In genomic region chr3:131917734-131918534, GRCm38 (mm10) we compare ENCODE assay signal across 18 mouse cellular contexts.
"Had no signal": no experiment of that assay in that cellular context is flagged by ENCODE, and none has a peak within 500 bp of the region (broad histone marks: within the 10 kb centered on the region; RNA-seq: fewer than 3 reads in every experiment).

No protein-coding gene starts in this region.

- H3K4me1 ChIP-seq: liver, embryonic 12.5 days; liver, embryonic 15.5 days; lung, embryonic 15.5 days; megakaryocyte, embryonic 14.5 days; midbrain, embryonic 10.5 days had no signal

- H3K4me2 ChIP-seq: limb, embryonic 13.5 days; liver, embryonic 12.5 days; liver, embryonic 15.5 days; lung, embryonic 15.5 days had no signal

- ATAC-seq: liver, embryonic 12.5 days; midbrain, embryonic 16.5 days had no signal

- H3K27me3 ChIP-seq: limb, embryonic 13.5 days; liver, embryonic 12.5 days; liver, embryonic 15.5 days; lung, embryonic 15.5 days; megakaryocyte, embryonic 14.5 days had no signal

- H3K27ac ChIP-seq: kidney, postnatal 0 days; layer of hippocampus, adult 2 months; limb, embryonic 10.5 days; limb, embryonic 13.5 days; liver, embryonic 12.5 days; liver, embryonic 15.5 days; lung, embryonic 15.5 days; midbrain, embryonic 10.5 days had no signal

- H3K9ac ChIP-seq: limb, embryonic 13.5 days; liver, embryonic 12.5 days; liver, embryonic 15.5 days; lung, embryonic 15.5 days had no signal

- H3K4me3 ChIP-seq: layer of hippocampus, adult 2 months; limb, embryonic 10.5 days; limb, embryonic 13.5 days; liver, embryonic 12.5 days; liver, embryonic 15.5 days; lung, embryonic 15.5 days; megakaryocyte, embryonic 14.5 days; midbrain, embryonic 10.5 days had no signal

- H3K9me3 ChIP-seq: limb, embryonic 10.5 days; liver, embryonic 12.5 days; liver, embryonic 15.5 days; lung, embryonic 15.5 days had no signal

- DNase-seq: kidney, postnatal 25 days; layer of hippocampus, adult 9-11 months; liver; lung, adult 18-20 months; lung, postnatal 10 days; lung, postnatal 36 days; thymus, adult 18-20 months; thymus, postnatal 36 days had no signal

- H3K36me3 ChIP-seq: limb, embryonic 10.5 days; limb, embryonic 13.5 days; liver, embryonic 12.5 days; liver, embryonic 15.5 days; lung, embryonic 15.5 days; midbrain, embryonic 10.5 days had no signal
